Comparison of ENCODE assay signal across 20 mouse cellular contexts in the genomic region with DNA sequence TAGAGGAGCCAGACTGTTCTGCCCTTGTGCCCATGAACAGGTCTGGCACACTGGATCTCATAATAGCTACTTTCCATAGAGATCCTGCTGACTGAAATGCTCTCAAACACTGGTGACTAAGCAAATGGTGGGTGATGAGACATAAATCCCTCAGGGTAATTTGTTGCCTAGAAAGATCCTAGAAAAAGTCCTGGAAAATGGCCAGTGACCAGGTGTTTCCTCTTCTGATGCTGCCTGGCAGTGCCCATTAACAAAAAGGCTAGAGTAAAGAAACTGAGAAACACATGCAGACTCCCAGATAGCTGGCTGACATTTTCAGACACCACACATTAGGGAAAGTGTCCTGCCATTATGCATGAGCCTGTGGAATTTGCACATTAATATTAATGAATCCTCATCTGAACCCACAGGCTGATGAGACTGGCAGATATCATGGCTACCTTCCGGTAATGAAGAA. TPM values are rescaled to one million over a fixed set of nuclear protein-coding genes. Genes with fewer than 3 reads are reported as not detected.
DNase-seq lines count a peak whose midpoint lies in the region; ATAC-seq and TF ChIP-seq lines count a peak whose summit lies in the region.
"Had no signal": no experiment of that assay in that cellular context is flagged by ENCODE, and none has a peak within 500 bp of the region (broad histone marks: within the 10 kb centered on the region; RNA-seq: fewer than 3 reads in every experiment).

No protein-coding gene starts in this region.

- no peak overlapping the region for H3K27ac ChIP-seq in neural tube, embryonic 11.5 days (ENCODE audit: low read depth, low read length)
- no peak overlapping the region for H3K27ac ChIP-seq in neural tube, embryonic 15.5 days (replicated peaks)
- H3K27ac ChIP-seq in hindbrain, postnatal 0 days, result no peak overlapping the region
- no peak overlapping the region for H3K27ac ChIP-seq in heart, embryonic 12.5 days (ENCODE audit: poor library complexity, severe bottlenecking)
- no peak overlapping the region for H3K27ac ChIP-seq in heart, embryonic 11.5 days (ENCODE audit: low read depth, low read length)
- H3K27ac ChIP-seq: embryonic facial prominence, embryonic 13.5 days; heart, embryonic 15.5 days; kidney, postnatal 0 days; liver, embryonic 13.5 days had no signal

- TF ChIP-seq CTCF in hindbrain, postnatal 0 days (IDR thresholded peaks at IDR 0.05; ENCODE audit: low read depth), result no peak

- no peak overlapping the region for H3K9ac ChIP-seq in neural tube, embryonic 11.5 days (ENCODE audit: low read length)
- no peak overlapping the region for H3K9ac ChIP-seq in neural tube, embryonic 15.5 days (replicated peaks)
- no peak overlapping the region for H3K9ac ChIP-seq in hindbrain, postnatal 0 days (replicated peaks; ENCODE audit: low read length)
- H3K9ac ChIP-seq in heart, embryonic 12.5 days, result no peak overlapping the region
- no peak overlapping the region for H3K9ac ChIP-seq in heart, embryonic 11.5 days (ENCODE audit: low read depth, low read length)
- H3K9ac ChIP-seq: embryonic facial prominence, embryonic 13.5 days; heart, embryonic 15.5 days; liver, embryonic 13.5 days had no signal

- no peaks in the 10 kb centered on the region; the same call in 1 of the 2 replicates for H3K4me1 ChIP-seq in neural tube, embryonic 11.5 days (ENCODE audit: control insufficient read depth, insufficient read depth, low read length)
- H3K4me1 ChIP-seq in neural tube, embryonic 15.5 days, result no peaks in the 10 kb centered on the region
- no peaks in the 10 kb centered on the region for H3K4me1 ChIP-seq in hindbrain, postnatal 0 days (ENCODE audit: insufficient read depth, low read length)
- H3K4me1 ChIP-seq in heart, embryonic 12.5 days (replicated peaks), result 0 out of 2 replicates have a peak, but pooled peaks cover 2% of the 10 kb centered on the region
- H3K4me1 ChIP-seq in heart, embryonic 11.5 days (ENCODE audit: control insufficient read depth, insufficient read depth, low read length), result no peaks in the 10 kb centered on the region
- H3K4me1 ChIP-seq: embryonic facial prominence, embryonic 13.5 days; heart, embryonic 15.5 days; liver, embryonic 13.5 days had no signal

- no peak overlapping the region for H3K4me2 ChIP-seq in neural tube, embryonic 11.5 days (ENCODE audit: low read depth)
- no peak overlapping the region for H3K4me2 ChIP-seq in neural tube, embryonic 15.5 days
- no peak overlapping the region for H3K4me2 ChIP-seq in hindbrain, postnatal 0 days (ENCODE audit: low read depth, low read length)
- H3K4me2 ChIP-seq in heart, embryonic 12.5 days, result no peak overlapping the region
- no peak overlapping the region for H3K4me2 ChIP-seq in heart, embryonic 11.5 days
- H3K4me2 ChIP-seq: embryonic facial prominence, embryonic 13.5 days; heart, embryonic 15.5 days; liver, embryonic 13.5 days had no signal

- no peaks in the 10 kb centered on the region for H3K27me3 ChIP-seq in neural tube, embryonic 11.5 days (ENCODE audit: control insufficient read depth, insufficient read depth, low read length)
- no peaks in the 10 kb centered on the region for H3K27me3 ChIP-seq in neural tube, embryonic 15.5 days (replicated peaks)
- no peaks in the 10 kb centered on the region for H3K27me3 ChIP-seq in hindbrain, postnatal 0 days (ENCODE audit: insufficient read depth, low read length)
- H3K27me3 ChIP-seq in heart, embryonic 12.5 days (replicated peaks), result no peaks in the 10 kb centered on the region
- no peaks in the 10 kb centered on the region for H3K27me3 ChIP-seq in heart, embryonic 11.5 days (ENCODE audit: control insufficient read depth, insufficient read depth, low read length)
- H3K27me3 ChIP-seq: embryonic facial prominence, embryonic 13.5 days; heart, embryonic 15.5 days; liver, embryonic 13.5 days had no signal

- peak; percentile 28; the same call in 1 of the 2 replicates for ATAC-seq in neural tube, embryonic 11.5 days (ENCODE audit: insufficient read depth, low FRiP score, low TSS enrichment)
- no peak for ATAC-seq in neural tube, embryonic 15.5 days (ENCODE audit: low FRiP score)
- no peak for ATAC-seq in hindbrain, postnatal 0 days
- ATAC-seq in heart, embryonic 12.5 days (ENCODE audit: insufficient number of reproducible peaks, low FRiP score), result no peak
- ATAC-seq in heart, embryonic 11.5 days (replicated peaks; ENCODE audit: insufficient number of reproducible peaks, low FRiP score, low TSS enrichment), result no peak
- ATAC-seq: lung, postnatal 0 days had no signal

- WGBS in neural tube, embryonic 11.5 days, result 78% methylated on average over 1 of the region's 1 CpGs
- WGBS in neural tube, embryonic 15.5 days, result 15% methylated on average over 1 of the region's 1 CpGs
- WGBS in hindbrain, postnatal 0 days, result 37% methylated on average over 1 of the region's 1 CpGs
- 88% methylated on average over 1 of the region's 1 CpGs for WGBS in heart, embryonic 12.5 days
- 84% methylated on average over 1 of the region's 1 CpGs for WGBS in heart, embryonic 11.5 days (ENCODE audit: insufficient replicate concordance)

- H3K9me3 ChIP-seq in neural tube, embryonic 11.5 days (ENCODE audit: control insufficient read depth, low read length), result no peaks in the 10 kb centered on the region
- H3K9me3 ChIP-seq in neural tube, embryonic 15.5 days (replicated peaks), result no peaks in the 10 kb centered on the region
- H3K9me3 ChIP-seq in hindbrain, postnatal 0 days (ENCODE audit: low read length), result no peaks in the 10 kb centered on the region
- no peaks in the 10 kb centered on the region for H3K9me3 ChIP-seq in heart, embryonic 12.5 days (replicated peaks)
- no peaks in the 10 kb centered on the region for H3K9me3 ChIP-seq in heart, embryonic 11.5 days (replicated peaks; ENCODE audit: control insufficient read depth, low read length)
- H3K9me3 ChIP-seq: embryonic facial prominence, embryonic 13.5 days; heart, embryonic 15.5 days; liver, embryonic 13.5 days had no signal

- H3K4me3 ChIP-seq in neural tube, embryonic 11.5 days (ENCODE audit: low read depth, low read length), result no peak overlapping the region
- no peak overlapping the region for H3K4me3 ChIP-seq in neural tube, embryonic 15.5 days (replicated peaks)
- H3K4me3 ChIP-seq in hindbrain, postnatal 0 days (ENCODE audit: low read length), result no peak overlapping the region
- H3K4me3 ChIP-seq in heart, embryonic 12.5 days, result no peak overlapping the region
- no peak overlapping the region for H3K4me3 ChIP-seq in heart, embryonic 11.5 days (ENCODE audit: low read depth, low read length)
- H3K4me3 ChIP-seq: embryonic facial prominence, embryonic 13.5 days; heart, embryonic 15.5 days; liver, embryonic 13.5 days had no signal

- DNase-seq in cerebellum, postnatal 14 days, result peak; percentile 45 to 70
- no peak for DNase-seq in cerebellum, adult 11-12 months
- DNase-seq in neural tube, embryonic 11.5 days (ENCODE audit: low spot score), result no peak
- DNase-seq in hindbrain, postnatal 0 days (ENCODE audit: low spot score), result peak; percentile 51
- DNase-seq in right cerebral cortex, postnatal 25 days, result no peak
- DNase-seq: layer of hippocampus, adult 9-11 months; liver, embryonic 13.5 days; right cerebral cortex, postnatal 4 days; thymus, adult 2 months had no signal

- no peaks in the 10 kb centered on the region for H3K36me3 ChIP-seq in neural tube, embryonic 11.5 days (ENCODE audit: control insufficient read depth, insufficient read depth, low read length)
- H3K36me3 ChIP-seq in neural tube, embryonic 15.5 days, result no peaks in the 10 kb centered on the region
- no peaks in the 10 kb centered on the region for H3K36me3 ChIP-seq in hindbrain, postnatal 0 days (ENCODE audit: insufficient read depth, low read length)
- H3K36me3 ChIP-seq in heart, embryonic 12.5 days, result no peaks in the 10 kb centered on the region
- H3K36me3 ChIP-seq in heart, embryonic 11.5 days (ENCODE audit: control insufficient read depth, insufficient read depth, low read length), result no peaks in the 10 kb centered on the region
- H3K36me3 ChIP-seq: embryonic facial prominence, embryonic 13.5 days; heart, embryonic 15.5 days; liver, embryonic 13.5 days had no signal

RNA-seq across cellular contexts. Expression of a gene that starts 24.0 kb away (rescaled TPM):
- not detected in 2 replicates for polyA plus RNA-seq in neural tube, embryonic 11.5 days (2014; fragmentation: Nextera tagmentation; extraction: Ambion mirVana)
- not detected in 2 replicates for polyA plus RNA-seq in neural tube, embryonic 15.5 days (2015; fragmentation: Nextera tagmentation; extraction: Ambion mirVana)
- not detected in 2 replicates for total RNA-seq in hindbrain, postnatal 0 days (2014; rRNA removed)
- not detected in 2 replicates for polyA plus RNA-seq in hindbrain, postnatal 0 days (2015; fragmentation: Nextera tagmentation; extraction: Ambion mirVana)
- not detected in 2 replicates for polyA plus RNA-seq in heart, embryonic 12.5 days (2016; fragmentation: Nextera tagmentation; extraction: Ambion mirVana)
- not detected in 2 replicates for polyA plus RNA-seq in heart, embryonic 11.5 days (2014; fragmentation: Nextera tagmentation; extraction: Ambion mirVana)
- total RNA-seq: adrenal gland, adult 18-20 months; gastrocnemius, postnatal 4 days; left cerebral cortex, postnatal 25 days had no signal
- polyA plus RNA-seq: embryonic facial prominence, embryonic 13.5 days; frontal cortex, adult 2 months; heart, embryonic 15.5 days; kidney, postnatal 0 days; liver, embryonic 13.5 days; lung, postnatal 0 days; thymus, adult 2 months had no signal

Comparison
In these comparisons a context has a peak if more than half of its experiments do, and no peak if none do; other contexts are left out.
1. DNase-seq: peak in cerebellum, postnatal 14 days (2 of 2) and hindbrain, postnatal 0 days (single experiment); none in cerebellum, adult 11-12 months (single experiment), neural tube, embryonic 11.5 days (single experiment) and right cerebral cortex, postnatal 25 days (single experiment).